Mouse (Mus musculus) right cerebral cortex, postnatal 4 days (tissue): ENCODE data around the gene Cbx4.
"Not testable (repeated sequence)": the region's sequence is repeated elsewhere in the genome, so short reads cannot be mapped to it uniquely, and the experiment has no call there.

ENCODE experiments used
- DNase-seq: peaks from one replicate; pipeline ENCODE4 v3.0.0-alpha.2; 2022

Cbx4 gene

DNA sequence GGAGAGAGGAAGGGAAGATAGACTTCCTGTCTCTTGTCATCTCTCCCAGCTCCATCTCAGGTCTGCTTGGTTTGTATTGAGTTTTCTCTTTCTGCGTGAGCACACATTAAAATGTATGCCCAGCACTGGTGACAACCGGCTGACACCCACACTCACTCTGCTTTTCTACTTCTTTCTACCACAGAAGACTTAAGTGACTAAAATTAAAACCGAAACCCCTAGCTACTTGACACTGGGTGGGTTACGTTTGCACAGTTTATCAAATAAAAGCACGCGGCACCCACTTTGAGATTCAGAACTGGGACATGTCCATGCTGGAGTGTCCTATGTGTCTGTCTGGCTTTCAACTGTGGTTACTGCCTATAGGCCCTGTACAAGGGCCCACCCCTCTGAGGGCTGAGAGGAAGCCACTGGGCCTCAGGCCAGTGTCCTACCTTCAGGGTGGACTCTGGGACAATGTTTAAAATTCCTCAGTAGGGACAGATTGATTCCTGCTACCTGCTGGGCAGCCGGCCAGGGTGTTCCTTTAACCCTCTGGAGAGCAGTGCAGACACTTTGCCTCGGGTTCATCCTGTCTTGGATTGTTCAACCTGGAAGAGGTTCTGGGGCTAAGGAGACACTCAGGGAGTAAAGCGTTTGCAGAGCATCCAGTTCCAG lies 23.5 kb upstream of the Cbx4 start:
- no peak for DNase-seq

DNA sequence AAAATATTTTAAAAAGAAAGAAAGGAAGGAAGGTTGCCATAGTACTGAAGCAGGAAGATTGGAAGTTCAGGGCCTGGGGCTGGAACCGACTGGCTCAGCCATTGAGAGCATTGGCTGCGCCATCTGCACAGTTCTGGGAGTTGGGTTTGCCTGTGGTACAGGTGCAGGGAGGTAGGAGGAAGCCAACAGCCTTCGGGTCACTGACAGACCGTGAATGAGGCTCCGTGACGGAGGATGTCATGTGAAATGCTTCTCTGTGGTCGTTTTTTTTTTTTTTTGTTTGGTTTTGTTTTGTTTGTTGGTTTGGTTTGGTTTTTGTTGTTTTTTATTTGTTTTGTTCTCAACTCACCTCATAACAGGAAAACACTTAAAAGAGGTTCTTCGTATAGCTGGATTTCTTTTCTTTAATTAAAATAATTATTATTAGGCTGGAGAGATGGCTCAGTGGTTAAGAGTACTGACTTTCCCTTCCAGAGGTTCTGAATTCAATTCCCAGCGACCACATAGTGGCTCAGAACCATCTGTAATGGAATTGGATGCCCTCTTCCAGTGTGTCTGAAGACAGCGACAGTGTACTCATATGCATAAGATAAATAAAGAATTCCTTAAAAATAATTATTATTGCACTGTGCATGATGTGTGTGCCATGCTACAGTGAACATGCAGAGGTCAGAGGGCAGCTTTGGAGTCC lies 22.7 kb upstream of the Cbx4 start:
- no peak for DNase-seq

DNA sequence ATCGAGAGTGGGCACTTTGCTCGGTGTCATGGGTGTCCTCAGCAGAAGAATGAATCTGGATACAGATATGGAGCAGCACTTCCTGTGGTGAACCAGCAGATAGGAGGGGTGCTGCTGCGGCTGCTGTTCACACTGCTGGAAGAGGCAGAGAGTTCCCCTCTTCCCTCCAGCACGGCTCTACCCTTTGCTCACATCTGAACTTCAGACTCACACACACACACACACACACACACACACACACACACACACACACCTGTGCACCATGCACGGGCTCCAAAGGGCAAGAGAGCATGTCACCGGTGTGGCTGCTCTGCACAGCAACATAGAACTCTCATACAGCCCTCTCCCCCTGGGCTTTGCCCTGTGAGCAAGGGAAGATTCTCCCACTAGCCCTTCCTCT lies 20.3 kb upstream of the Cbx4 start:
- DNase-seq, result no peak

DNA sequence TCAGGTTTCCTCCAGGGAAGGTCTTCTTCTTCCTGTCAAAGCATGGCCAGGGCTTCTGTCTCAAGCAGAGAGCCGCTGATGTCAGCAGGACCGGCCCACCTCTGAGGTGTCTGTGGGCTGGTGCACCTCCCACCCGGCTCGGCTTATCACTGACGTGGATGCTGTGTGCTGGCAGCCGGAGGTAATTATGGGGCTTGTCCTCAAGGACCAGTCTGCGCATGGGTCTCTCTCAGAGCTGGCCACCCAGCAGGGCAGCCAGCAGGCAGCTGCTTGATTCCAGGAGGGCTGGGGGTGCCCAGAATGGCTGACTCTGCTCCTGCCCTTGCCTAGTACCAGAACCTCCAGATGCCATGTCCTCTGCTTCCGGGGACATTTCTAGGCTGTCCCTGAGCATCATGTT lies 19.7 kb upstream of the Cbx4 start:
- DNase-seq, result no peak

DNA sequence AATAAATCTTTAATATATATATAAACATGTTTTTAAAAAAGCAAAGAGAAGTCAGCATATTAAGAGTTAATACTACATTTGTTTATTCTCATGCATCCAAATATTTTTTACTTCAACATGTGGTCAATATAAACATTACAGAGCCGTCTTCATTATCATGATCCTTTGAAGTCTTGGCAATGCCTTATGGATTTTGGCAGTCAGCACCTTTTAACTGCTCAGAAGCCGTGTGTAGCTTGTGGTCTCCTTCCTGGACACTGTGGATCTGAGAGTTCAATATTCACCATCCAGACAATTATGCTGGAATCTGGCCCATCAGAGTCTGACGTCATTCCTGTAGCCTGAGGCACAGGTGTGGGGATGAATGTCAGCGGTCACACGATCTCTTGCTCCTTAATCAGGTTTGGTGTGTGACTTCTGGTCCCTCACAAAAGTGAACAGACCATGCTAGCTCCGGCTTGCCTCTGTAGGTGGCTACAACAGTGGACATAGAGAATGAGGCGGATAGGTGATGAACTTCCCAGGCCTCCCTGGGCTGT lies 19.1 kb upstream of the Cbx4 start:
- DNase-seq, result no peak

DNA sequence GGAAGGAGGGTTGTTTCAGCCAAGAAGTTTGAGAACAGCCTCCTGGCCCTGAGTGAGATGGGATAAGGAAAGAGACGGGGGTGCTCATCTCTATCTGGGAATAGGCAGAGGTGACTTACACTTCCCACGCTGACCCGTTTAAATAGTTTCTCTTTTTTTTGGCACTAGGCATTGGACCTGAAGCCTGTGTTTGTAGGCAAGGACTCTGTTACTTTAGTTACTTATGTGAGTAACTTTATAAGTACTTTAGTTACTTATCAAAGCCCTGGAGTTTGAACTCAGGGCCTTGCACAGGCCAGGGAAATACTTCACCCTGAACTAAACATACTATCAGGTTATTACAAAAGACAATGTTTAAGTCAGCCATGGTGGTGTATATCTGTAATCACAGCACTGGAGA lies 18.0 kb upstream of the Cbx4 start:
- no peak for DNase-seq

DNA sequence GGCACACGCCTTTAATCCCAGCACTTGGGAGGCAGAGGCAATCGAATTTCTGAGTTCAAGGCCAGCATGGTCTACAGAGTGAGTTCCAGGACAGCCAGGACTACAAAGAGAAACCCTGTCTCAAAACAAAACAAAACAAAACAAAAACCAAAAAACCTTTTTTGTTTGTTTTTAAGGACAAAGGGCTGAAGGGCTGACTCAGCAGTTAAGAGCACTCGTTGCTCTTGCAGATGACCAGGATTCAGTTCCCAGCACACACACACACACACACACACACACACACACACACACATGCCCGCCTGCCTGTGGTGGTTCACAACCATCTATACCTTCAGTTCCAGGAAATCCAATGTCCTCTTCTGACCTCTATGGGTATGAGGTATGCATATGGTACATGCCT lies 14.3 kb upstream of the Cbx4 start:
- not testable (repeated sequence) for DNase-seq

DNA sequence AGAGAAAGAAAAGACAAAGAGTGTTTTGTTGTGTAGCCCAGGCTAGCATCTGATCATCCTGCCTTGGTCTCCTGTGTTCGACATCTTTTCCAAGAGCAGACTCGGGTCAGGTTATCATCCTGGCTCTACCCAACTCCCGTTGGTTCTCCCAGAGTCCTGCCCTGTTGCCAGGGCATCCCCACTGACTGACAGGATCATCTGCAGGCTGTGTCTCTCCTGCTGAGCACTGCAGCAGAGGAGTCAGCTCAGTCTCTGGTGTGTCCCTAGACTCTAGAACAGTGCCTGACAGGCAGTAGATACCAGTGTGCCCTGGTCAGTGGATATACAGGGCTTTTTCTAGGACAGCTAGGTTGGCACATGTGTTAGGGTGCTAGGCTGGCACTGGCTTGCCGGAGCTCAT lies 12.2 kb upstream of the Cbx4 start:
- no peak for DNase-seq

DNA sequence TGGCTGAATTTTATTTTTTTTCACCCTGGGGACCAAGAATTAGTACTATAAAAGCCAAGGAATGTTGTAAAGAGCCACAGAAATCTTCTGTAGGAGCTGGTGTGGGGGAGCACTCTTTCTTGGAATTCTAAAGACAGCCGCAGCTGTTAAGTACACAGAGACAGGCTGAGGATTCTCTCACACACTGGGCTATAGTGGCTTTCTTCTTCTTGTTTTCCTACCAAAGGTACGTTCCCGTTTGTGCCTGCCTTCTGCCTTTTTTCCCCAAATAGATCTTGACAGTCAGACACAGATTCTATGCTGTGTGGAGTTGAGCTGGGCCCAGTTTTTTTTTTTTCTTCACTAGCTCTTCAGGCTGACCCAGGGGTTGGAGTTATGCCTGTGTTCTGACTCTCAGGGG lies 9.4 kb upstream of the Cbx4 start:
- DNase-seq, result no peak

DNA sequence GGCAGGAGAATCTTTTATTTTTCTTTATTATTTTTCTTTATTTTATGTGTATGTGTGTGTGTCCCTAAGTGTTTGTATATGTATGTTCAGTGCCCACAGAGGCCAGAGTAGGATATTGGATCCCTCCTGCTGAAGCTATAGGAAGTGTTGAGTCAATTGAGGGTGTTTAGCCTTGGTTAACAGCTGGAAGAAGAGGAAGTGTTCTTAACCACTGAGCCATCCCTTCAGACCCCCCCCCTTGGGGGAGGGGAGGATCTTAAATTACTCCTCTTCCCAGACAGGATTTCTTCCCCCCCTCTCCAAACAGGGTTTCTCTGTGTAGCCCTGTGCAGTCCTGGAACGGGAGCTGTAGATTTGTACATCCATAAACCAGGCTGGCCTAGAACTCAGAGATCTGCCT lies 7.3 kb upstream of the Cbx4 start:
- DNase-seq, result no peak

DNA sequence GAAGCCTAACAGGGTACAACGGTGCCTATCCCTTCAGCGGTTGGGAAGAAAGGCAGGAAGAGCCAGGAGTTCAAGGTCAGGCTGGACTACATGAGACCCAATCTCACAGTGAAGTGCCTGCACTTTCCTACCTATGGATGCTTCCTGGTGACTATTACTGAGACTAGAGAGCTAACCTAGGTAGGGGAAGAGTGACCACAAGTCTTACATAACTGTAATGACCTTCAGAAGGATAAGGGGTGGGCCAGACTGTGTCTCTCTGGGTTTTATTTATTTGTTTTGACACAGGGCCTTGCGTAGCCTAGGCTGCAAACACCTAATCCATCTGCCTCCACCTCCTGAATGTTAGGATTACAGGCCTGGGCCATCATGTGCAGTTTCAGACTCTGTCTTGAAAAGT lies 6.3 kb upstream of the Cbx4 start:
- no peak for DNase-seq

DNA sequence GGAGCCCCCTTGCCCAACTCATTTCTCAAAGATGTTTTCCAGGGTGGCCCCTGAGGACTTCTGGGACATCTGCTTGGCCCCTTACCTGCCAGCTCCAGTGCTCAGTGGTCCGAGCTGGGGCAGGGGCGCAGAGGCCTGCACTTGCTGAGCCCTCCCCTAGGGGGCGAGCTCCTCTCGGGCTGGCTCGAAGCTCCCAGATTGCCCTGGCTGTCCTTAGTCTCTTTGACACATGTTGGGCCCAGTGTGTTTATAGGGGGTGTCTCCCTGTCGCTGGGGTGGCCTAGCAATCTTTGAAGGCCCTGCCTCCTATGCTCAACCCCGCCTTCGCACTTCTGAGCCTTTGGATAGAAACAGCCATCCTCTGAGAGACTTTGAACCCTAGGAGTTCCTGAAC lies 5.6 kb upstream of the Cbx4 start:
- peak; percentile 58 for DNase-seq

DNA sequence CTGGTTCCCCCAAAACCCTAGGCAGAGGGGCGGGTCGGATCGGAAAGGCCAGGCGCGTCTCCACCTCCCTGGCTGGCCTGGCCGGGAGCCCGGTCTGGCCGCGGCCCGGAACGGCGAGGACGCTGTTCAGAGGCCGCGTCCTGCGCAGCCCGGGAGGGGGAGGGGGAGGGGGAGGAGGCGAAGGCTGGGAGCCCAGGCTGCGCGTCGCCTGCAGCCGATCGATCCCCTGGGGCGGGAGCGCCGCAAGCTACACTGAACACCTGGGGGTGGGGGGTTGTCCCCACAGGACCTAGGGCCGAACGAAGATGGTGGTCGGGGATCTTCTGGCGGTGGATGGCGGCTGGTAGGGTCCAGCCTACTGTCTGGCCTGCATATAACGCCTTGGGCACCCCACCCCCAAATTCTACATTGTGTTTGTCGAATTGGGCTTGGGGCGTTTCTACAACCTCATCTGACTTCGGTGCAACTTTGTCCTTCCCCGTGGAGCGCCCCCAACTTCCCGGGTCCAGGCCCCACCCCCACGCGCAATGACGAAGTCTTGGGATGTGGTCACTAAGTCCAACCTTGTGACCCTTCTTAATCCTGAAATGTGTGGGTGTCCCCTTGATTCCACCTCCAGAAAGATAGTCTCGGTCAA lies 5.1 kb upstream of the Cbx4 start:
- peak; percentile 64 for DNase-seq

DNA sequence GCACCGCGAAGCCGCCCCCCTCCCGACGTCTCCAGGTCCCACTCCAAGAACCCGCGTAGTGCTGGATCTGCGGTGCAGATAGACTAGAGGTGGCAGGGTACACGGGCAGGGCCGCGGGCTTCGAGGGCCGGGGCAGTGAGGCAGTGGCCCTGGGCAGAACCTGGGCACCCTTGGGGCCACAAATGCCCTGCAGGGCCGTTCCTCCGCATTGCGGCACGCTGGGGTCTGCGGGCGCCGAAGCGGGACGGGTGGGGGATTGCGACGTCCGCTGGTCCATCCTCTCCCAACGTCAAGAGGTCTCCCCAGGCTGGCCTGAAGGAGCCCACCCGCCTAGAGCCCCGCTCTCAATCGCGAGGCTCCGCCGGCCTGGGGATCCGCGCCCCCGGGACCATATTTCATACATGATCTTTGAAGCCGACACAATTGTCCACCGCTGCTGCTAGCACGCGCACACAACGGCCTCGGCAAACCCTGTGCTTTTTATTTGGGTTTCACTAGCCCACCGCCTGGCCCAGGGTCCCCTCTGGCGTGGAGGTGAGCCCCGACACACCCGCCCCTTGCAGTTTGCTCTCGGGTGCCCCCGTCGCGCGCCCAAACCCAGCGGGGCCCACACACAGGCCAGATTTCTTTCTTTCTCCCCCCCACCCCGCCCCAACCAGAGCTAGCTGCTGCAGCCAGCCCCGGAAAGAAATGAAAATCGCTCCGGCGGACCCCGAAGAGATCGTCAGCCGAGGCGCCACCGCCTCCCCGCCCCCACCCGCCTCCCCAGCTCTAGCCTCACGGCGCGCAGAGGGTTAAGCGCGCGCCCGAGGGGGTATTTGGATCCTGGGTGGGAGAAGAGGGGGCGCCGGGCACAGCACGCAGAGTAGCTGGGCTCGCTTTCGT lies 4.3 kb upstream of the Cbx4 start:
- peak; percentile 40 for DNase-seq

DNA sequence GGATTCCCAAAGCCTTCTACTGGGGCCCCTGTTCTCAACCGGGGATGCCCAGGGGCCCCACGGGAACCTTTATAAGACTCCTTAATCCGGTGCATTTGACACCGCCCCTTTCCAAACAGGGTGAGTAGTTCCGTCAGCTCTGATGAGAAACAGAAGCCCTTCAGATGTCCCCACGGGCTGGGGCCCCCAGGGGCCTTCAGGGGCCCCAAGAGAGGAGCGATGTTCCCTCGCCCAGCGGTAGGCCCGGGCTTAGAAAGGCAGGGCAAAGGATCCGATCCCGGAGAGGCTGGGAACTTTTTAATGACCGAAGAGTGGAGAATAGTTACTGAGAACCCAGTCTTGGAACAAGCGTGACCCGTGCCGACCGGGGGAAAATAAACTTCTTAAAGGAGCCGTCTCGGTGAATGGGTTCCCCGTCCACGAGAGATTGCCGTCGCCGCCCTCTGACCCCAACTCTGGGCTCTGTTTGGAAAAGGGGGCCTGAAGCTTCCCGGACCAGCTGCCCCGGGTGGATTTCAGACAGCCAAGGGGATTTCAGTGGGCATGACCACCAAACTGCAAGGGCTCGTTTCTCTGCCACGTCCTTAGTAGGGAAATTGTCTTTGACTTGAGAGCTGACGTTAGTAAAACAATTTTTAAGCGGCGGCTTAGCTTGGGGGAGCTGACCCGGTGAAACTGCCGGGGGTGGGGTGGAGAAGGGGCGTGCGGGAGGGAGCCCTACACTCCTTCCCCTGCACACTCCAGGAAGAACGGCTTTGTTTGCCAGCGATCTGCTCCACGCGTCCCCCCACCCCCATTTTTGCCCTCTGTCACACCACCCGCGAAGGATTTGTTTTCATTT lies 3.4 kb upstream of the Cbx4 start:
- no peak for DNase-seq

DNA sequence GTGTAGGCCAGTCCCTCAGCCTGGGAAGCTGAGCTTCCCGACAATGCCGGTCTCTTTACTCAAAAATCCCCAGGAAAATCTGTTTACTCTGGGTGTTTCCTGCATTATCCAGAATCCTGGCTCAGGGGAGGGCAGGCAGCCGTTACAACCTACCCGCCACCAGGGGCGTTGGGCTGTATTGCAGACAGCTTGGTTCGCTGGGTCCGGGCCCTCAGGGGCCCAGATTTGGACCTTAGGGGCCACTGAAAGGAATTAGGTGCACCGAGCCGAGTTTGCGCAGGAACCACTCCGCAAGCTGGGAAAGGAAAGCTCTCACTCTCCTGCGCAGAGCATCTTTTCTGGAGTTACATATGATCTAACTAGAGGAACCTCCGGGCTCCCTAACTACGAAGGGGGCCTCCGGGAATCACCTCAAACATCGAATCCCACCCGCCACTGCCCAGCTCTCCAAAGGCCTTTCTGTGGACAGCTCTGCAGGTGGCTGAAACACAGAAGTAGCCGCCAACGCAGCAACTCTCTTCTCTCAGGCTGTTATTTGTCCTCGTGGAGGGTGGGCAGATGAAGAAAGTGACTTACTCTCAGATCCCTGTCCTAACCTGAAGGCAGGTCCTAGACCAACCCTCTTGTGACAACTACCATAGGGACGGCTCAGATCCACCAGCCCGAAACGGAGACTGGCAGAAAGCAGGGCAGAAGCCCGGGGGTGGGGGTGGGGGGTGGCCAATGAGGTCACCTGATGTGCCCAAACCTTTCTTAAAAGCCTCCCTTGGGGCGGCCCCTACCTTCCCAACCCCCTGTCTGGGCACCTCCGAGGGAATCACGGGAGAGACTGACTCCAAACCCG lies 2.6 kb upstream of the Cbx4 start:
- DNase-seq, result no peak

DNA sequence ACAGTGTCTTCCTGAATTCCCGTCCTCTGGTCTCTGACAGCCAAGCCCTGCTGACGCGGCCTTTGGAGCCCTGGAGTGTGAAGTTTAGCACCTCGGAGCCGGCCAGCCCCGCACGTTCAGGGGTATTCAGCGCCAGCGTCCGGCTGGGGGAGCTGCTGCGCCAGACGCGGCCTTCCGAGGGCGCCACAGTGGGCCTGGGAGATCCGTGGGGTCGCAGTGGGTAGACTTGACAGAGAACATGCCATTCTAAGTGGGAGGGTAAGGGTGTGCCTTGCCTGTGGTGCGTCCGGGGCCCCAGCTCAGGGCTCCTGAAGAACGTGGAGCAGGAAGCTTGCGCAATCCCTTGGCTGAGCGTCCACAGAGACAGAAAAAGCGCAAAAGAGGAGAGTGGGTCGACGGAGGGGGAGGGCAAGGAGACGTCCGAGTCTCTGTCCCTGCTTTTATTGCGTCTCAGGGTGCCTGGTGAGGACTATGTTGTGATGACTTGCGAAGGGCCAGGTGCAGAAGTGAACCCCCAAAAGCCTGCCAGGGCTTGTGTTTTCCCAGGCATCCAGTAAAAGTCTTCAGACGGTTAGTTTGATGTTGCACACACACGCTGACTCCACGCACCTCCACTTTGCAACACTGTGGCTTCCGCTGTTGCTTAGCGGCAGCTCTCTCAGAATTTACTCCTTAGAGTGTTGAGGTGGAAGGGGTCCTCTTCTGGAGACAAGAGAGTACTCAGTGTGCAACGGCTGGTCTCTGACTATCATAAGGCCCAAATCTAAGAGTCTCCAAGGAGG lies 1.5 kb upstream of the Cbx4 start:
- no peak for DNase-seq

DNA sequence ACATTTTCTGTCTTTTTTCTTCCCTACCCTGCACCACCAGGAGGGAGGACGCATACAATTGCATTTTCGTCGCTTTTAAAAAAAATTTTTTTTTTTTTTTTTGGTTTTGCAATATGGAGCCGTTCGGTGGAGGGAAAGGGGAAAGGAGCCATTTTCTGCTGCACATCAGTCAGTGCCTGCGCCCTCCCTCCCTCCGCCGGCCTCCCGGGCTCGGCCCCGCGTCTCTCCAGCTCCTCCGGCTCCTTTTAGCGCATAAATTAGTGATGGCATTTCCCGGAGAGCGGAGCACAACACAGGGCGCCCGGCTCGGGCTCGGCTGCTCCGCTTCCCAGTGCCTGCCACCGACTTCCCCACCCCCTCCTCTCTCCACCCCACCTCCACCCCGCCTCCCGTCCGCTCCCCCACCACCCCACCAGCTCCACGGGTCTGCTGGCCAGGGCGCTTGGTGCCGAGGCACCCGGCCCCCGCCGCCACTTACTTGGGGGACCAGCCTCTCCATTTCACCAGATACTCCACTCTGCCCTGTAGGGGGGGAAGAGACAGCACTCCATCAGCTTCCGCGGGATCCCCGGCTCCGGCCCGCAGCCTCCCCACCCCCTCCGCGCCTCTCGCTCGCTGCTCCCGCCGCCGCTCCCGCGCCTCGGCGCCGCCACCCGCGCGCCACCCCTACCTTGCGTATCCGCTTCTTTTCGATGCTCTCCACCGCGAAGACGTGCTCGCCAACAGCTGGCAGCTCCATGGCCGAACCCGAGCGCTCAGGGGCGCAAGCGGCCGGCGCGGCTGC lies 550 bp downstream of the Cbx4 start:
- DNase-seq, result peak; percentile 68

DNA sequence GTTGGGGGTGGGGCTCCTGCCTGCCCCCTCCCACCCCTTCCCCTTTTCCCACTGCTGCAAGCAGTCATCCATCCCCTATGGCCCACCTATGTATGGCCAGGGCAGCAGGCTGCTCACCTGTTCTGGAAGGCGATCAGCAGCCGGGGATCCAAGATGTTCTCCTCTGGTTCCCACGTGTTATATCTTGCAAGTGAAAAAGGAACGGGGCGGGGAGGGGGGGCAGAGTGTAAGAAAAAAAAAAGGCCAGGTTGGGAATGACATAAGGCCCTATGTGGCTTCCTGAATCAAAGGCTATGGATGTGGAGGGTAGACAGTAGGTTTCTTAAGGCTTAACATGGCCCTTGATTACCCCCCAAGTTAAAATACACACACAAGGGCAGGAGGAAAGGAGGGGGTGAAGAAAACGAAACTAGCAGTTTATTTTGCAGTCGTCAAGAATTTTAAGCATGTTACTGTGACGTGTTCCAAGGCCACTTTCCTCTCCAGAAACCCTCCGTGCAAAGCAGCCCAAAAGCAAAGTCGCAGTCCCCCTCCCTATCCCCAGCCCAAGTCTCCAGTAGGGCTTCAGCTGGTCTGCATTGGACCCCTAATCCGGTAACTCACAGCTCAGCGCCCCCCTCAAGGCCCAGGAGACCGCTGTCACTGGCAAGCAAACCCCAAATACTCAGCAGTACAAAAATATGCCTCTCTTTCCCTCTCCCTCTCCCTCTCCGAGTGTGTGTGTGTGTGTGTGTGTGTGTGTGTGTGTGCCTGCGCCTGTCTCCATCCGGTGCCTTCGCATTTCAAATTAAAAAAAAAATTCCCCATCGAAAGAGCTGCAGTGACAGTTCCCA lies 1.4 kb downstream of the Cbx4 start:
- DNase-seq, result peak; percentile 65
